Mouse (Mus musculus): ENCODE results near the gene Mfap2.

Mfap2 gene

DNA sequence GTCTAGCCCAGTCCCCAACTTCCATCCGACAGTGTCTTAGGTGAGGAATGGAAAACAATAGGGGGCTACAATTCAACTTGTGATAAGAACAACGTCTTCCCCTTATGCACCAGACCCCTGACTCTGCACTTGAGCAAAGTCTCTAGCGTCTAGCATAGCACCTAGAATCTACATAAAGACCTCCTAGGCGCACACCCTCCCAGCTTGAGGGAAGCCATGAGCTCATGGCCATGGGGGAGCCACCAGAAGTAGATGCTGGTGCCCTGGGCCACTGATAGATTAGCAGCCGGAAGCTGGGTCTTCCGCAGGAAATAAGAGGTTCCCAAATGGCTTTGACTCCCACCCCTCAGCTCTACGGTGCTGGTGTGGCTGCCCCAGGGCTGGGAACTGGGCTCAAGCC, 22.7 kb upstream of the Mfap2 start:
- no peak for DNase-seq (ENCODE audit: low spot score in 2 of 2)

DNA sequence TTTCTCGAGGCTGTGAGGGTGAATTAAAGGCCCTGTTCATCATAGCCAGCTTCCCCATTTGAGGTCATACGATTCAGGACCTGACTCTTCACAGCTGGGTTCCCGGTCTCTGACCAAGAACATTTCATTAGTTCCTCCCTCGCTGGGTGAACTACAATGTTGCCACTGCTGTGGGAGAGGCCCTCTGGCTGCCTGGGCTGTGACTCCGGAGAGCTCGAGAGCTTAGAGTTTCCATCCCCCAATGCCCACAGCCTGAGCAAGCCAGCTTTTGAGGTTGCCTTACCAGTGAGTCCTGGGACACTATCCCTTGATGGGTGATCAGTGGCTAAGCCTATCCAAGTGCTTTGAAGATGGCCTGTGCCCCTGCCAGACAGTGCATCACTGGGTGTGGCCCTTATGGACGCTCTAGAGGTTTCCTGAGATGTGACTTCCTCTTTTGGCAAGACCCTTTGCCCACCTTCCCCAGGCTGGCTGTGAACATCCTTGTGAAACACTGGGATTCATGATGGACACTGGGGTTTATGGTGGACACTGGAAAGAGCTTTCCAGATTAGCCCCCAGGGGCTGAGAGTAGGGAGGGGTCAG, 21.4 kb upstream of the Mfap2 start:
- no peak for DNase-seq (ENCODE audit: low spot score in 2 of 2)

DNA sequence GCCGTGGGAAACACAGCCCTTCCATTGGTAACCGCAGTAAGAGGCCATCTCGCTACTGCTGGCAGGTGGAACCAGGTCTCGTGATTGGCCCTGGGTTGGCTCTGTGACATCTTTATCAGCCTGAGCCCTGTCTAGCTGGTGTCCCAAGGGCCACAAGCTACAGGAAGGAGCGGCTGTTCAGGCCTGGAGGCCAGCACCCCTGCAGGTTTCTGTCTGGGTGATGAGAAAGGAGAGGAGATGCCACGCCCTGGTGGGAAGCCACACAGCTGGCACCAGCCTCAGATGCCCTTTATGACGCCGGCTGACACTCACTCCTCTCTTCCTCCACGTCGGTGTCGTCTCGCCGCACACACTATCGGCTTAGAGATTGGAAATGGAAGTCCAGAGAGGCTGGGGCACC, 20.8 kb upstream of the Mfap2 start:
- no peak for DNase-seq (ENCODE audit: low spot score in 2 of 2)

DNA sequence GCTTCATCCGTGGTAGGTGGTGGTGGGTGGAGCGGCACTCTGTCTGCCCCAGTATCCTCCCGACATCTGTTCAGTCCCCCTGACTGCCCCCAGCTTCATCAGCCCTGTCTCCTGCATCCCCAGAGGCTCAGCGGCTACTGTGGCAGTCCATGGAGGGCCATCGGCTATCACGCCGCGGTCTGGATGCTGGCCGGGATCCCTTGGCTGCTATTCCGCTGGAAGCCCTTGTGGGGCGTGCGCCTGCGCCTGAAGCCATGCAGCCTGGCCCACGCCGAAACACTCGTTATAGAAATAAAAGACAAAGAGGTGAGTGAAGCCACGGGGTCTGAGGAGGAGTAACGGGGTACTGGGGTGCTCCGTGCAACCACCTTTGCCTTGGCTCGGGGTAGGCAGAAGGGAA, 18.0 kb upstream of the Mfap2 start:
- no peak for DNase-seq (ENCODE audit: low spot score in 2 of 2)

DNA sequence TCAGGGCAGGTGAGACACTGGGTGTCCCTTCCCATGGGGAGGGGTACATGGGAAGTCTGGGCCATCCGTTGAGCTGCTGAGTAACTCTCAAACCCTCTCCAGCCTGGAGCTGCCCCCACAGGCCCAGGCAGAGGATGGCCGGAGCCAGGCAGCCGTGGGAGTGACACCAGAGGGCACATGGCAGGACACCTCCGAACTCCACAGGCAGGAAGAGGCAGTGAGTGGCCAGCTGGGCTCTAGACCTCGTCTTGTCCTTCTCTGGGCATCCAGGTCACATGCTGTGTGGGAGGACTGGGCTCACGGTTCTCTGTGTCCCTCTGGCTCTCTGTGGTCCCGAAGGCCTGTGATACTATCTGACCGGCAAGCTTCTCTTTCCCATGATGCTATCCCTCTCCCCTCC, 16.4 kb upstream of the Mfap2 start:
- no peak for DNase-seq (ENCODE audit: low spot score in 2 of 2)

DNA sequence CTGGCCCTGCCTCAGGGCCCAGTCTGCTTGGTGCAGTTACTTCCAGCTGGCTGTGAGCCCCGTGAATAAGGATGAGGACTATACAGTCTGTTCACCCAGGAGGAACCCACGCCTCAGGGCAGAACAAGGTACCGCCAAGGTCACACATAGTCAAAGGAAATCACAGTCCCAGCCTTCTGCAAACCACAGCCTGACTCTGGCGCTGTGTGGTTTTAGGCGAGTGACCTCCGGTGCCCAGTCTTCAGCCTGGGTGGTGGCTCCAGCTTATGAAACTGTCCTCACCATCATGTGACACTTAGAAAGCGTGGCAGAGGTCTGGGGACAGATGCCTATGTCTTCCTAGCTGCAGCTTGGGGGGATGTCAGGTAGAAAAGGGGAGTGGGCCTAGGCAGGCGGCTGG, 14.4 kb upstream of the Mfap2 start:
- DNase-seq (ENCODE audit: low spot score in 2 of 2), result no peak

DNA sequence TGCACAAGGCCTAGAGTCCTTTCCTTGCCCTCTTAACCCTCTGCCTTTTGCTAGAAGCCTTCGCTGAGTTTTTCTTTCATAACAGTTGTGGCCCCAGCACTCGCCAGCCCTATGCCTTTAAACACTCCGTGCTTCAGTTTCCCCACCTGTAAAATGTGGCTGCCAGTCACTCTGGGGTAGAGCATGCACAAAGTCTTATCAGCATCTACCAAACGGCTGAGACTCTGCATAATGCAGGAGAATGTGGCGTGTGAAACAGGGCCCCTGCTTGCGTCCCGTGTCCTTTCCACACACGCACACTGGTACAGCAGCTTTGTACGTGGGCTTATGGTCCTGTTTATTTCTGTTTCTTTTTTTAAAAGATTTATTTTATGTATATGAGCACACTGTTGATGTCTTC, 13.4 kb upstream of the Mfap2 start:
- DNase-seq (ENCODE audit: low spot score in 2 of 2), result no peak

DNA sequence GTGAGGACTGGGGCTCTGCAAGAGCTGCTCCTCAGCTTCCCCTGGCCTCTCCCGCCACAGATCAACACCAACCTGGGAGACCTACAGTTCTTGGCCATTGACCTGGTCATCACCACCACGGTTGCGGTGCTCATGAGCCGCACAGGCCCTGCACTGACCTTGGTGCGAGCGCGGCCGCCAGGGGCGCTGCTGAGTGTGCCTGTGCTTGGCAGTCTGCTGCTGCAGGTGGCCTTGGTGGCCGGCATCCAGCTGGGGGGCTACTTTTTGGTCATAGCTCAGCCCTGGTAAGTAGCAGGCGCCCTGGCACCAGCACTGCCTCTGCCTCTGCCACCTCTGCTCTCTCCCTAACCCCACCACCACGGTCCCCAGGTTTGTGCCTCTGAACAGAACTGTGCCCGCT, 4.2 kb upstream of the Mfap2 start:
- peak in 1 of 2 experiments; percentile 74 for DNase-seq (ENCODE audit: low spot score in 2 of 2)

DNA sequence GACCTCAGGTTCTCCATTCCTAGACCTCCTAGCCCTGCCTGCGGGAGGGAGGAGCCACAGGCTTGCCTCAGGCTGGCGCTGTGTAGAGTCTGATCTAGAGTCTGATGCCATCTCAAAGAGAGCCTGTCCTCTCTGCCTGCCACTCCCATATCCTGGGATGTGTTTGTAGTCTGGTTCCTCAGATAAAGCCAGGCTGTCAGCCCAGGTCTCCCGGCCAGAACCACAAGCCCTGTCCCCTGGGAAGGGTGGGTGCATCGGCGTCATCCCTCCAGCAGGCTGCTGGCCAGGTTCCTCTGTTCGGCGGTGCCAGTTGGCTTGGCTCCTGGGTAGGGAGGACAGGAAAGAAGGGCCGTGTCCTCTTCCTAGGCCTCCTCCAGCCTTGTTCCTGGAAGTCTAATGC, 2.2 kb upstream of the Mfap2 start:
- no peak for DNase-seq (ENCODE audit: low spot score in 2 of 2)

DNA sequence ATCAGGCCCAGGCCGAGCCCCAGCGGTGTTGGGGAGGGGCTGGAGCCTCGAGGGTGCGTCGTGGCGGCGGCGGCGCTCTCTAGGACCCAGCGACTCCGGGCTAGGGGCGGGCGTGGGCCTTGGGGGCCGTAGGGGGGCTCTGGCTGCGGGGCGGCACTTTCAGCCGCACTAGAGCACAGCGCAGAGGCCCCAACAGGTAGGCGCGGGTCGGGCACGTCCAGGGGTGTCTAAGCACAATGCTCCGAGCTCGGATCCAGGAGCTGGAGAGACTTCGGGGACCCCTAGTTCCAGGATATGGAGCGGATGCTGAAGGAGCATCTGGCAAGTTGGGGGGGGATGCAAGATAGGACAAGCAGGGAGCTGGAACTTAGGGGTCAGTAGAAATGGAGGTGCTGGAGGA, 308 bp downstream of the Mfap2 start:
- no peak for DNase-seq (ENCODE audit: low spot score in 2 of 2)

DNA sequence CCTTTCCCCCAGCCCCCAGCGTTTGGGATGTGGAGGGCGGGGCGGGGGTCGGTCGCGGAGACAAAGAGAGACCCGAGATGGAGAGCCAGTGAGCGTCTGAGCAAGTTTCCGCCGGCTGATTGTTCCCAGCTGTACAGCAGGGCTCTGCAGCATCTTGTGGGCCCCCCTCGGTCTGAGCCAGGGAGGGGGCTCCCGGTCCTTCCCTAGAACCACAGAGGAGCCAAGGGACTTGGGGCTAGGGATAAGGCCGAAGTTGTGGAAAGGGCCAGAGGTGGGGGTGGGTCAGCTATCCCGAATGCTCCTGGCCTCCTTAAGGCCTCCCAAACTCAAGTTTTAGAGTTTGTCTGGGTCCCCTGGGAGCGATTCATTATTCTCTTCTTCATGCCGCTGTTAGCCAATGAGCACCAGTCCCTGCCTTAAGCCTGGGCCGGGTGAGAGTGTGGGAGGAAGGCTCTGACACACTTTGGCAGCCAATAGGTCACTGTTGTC, 767 bp downstream of the Mfap2 start:
- DNase-seq (ENCODE audit: low spot score in 2 of 2), result no peak

DNA sequence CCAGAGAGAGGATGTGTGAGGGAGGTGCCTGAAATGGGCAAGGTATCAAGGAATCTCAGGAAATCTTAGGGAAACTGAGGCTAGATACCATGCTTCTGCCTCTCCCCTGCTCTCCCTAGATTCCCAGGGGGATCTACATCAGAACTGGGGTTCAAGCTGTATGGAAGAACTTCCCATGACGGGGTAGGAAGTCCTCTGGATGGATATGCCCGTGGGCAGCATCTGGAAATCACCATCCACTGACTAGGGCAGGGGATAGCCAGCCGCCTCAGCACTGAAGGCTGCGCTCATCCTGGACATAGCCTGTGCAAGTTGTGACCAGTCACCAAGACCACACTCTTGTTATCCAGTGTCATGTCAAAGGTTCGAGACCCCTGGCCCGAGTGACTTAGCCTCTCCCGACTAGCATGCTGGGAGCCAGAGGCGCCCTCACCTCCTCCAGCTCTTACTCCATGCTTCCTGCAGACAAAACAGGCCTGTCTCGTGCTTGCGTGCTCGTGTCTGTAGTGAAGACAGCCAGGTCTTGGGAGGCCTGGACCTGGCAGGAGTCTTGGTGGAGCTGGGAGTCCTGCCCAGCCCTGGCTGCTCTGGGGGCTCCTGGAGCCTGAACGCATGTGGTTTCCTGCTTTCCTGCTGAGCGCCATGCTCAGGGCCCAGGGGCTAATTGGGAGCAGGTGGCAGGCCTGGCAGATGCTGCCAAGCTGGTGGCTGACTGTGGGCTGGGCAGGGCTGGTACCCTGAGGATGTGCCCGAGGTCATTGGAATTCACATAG, 1.5 kb downstream of the Mfap2 start:
- peak in 1 of 2 experiments; percentile 70 for DNase-seq (ENCODE audit: low spot score in 2 of 2)

DNA sequence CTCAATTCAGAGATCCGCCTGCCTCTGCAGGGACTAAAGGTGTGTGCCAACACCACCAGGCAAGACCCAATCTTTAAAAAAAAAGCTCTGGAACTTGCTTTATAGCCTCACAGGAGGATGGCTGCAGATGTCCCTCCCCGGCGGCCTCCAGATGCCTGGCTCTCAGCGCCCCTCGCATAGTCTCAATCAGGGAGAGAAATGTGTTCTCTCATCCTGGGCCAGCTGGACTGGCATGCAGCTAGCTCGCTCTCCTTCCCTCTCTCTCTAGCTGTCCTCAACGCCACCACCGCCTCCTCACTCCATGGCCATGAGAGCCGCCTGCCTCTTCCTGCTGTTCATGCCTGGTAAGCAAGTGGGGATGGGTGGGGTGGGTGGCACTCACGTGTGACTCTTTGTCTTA, 2.3 kb downstream of the Mfap2 start:
- DNase-seq (ENCODE audit: low spot score in 2 of 2), result no peak

DNA sequence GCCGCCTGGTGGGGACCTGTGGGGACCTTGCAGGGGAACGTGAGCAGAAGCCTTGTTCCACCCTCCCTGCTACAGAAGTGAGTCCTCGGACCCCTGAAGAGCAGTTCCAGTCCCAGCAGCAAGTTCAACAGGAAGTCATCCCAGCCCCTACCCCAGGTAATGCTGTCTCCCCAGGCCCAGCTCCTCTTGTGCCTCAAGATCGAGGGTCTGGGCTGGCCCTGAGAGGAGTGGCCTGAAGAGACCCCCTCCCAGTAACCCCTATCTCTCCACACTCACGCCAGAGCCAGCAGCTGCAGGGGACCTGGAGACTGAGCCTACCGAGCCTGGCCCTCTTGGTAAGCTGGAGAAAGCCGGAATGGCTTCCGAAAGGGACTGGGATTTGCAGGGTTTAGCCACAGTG, 3.9 kb downstream of the Mfap2 start:
- no peak for DNase-seq (ENCODE audit: low spot score in 2 of 2)

DNA sequence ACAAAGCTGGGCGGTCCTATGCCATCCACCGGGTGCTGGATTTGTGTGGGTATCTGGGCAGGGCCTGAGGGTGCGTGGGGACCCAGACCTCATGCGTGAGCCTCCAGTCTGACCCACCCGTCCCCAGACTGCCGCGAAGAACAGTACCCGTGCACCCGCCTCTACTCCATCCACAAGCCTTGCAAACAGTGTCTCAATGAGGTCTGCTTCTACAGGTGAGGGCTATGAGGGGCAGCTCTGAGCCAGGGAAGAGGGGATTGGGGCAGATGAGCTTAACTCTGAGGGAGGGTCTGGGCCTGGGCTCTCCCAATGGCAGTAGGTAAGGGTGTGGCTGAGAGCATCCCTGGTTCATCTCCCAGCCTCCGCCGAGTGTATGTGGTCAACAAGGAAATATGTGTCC, 4.6 kb downstream of the Mfap2 start:
- DNase-seq (ENCODE audit: low spot score in 2 of 2), result no peak

DNA sequence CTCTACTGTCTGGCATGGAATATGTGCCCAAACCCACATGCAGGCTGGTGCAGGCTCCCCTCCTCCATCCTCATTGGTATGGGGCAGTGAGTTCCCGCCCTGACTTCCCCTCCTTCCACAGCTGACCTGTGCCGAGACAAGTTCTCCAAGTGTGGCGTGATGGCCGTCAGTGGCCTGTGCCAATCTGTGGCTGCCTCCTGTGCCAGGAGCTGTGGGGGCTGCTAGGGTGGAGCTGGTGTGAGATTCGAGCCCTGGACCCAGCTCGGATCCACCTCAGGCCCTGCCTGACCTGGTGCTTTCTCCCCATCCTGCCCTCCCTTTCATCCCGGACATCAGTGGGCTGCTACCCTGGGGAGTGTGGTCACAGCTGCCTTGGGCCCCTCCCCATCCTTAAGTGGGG, 5.1 kb downstream of the Mfap2 start:
- no peak for DNase-seq (ENCODE audit: low spot score in 2 of 2)

DNA sequence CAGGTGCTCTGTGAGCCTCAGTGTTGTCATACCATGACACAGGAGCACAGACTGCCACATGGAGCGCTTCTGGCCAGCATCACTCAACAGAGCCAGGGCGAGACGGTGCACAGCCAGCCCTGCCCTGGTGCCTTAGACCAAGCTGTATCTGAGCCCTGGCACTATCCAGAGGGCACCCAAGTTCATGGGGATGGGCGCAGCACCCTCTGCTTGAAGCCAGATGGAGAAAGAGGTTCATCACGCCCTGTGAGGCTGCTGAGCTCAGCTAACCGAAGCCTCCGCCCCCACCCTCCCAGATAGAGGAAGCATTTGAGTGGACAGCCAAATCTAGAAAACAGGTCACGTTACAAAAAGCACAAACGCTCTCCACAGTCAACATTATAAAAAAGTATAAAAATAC, 6.1 kb downstream of the Mfap2 start:
- DNase-seq (ENCODE audit: low spot score in 2 of 2), result no peak

DNA sequence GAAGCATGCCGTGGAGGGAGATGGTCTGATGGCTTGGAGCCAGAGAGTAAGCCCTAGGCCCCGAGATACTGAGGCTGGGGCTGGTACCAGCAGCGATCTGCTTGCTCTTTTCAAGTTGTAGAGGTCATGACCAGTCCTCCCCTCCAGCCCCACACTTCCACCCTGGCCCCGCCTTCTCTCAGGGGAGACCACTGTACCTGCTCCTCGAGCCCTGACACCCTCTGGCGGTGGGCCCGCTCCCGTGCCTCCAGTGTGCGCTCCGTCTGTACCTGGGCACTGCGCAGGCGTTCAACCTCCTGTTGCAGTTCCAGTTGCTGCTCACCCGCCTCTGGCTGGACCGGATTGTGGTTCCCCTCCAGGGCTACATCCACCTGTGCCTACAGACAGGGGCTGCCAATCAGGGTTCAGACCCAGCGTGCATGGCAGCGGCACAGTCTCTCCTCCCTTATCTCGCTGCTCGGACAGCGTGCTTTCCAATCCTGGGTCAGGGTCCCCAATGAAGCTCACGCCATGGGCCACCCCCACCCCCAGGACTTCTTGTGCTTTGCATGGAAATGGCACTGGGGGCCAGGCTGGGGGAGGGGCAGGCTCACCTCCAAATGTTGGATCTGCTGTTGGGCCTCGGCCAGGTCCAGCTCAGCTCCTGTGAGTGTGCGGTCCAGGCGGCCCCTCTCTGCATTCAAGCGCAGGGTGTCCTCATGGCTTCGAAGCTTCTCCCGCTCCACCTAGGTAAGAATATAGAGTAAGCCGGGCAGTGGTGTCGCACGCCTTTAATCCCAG, 7.6 kb downstream of the Mfap2 start:
- DNase-seq (ENCODE audit: low spot score in 2 of 2), result no peak

DNA sequence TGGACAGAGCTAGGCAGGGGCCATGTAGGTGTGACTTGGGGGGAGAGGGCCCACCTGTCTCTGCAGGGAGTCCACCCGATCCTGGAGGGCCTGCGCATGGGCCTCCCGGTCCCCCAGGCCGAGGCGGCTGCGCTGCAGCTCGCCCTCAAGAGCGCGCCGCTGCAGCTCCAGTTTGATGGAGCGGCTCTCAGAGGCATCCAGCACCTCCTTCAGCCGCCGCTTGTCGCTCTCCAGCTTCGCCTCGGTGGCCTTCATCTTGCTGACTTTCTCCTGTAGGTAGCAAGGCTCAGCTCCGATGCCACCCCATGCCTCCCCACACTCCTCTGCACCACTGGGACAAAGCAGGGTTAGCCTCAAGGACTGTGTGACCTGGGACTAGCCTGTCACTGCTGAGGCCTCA, 10.0 kb downstream of the Mfap2 start:
- DNase-seq (ENCODE audit: low spot score in 2 of 2), result no peak

DNA sequence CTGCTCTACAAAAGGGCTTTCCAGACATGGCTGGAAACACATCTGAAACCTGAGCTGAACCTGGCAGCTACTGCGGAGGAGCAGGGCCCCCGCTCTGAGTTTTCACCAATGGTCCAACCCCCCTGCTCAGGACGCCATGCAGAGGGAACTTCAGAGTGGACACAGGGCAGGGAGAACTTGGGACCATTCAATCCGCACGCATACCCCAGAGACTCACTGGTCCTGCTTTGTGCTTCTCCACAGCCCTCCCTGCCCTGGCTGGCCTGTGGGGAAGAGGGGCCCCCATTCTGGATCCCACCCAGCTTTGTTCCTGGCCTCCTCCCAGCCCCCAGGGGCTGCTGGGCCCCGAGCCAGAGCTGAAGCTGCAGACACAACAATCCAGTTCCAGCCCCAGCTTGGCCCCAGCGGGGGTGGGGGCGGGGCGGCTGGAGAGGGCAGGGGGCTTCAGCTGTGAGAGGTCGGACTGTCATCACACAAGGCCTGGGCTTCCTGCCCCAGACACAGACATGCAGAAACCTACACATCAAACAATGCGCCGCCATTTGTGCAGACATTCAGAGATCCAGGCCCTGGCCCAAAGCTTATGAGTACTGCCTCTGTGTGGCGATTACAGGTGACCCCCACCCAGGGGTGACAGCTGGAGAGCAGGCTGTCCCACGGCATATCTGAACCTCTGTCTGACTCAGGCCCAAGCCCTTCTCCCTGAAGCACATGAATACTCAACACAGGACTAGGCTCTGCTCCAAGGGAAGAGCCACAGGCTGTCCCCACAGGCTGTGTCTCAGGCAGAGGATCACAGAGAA, 10.8 kb downstream of the Mfap2 start:
- DNase-seq (ENCODE audit: low spot score in 2 of 2), result peak; percentile 77 to 90

DNA sequence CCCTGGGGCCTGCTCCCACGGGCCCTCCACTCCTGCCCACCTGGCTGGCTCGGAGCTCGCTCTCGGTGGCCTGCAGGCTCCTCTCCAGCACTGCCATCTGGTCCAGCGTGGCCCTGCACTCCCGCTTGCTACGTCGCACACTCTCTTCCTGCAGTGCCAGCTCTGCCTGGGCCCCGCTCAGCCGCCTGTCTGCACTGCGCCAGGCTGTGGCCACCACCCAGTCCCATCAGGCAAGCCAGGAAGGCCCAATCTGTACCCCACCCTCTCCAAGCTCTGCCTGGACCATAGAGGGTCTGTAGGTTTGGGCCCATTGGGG, 11.4 kb downstream of the Mfap2 start:
- DNase-seq (ENCODE audit: low spot score in 2 of 2), result peak in 1 of 2 experiments; percentile 39

DNA sequence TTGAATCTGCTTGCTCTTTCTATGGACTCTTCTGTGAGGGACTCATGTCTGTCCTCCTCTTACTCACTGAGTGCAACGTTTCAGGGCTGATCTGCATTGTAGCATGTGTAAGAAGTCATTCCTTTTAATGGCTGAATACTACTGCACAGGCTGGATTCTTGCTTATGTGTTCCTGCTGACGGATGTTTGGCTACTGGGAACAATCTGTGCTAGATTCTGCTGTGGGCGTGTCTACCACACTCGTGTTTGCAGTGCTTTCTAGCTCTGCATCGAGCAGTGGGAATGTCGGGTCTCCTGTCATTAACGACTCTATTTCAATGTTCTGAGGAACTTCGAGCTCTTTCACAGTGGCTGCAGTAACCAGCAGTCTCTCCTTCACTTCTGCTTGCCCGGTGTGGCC, 13.8 kb downstream of the Mfap2 start:
- no peak for DNase-seq (ENCODE audit: low spot score in 2 of 2)
